Mouse (Mus musculus): ENCODE data around the gene Tubgcp6. TPM values are rescaled to one million over a fixed set of nuclear protein-coding genes. Genes with fewer than 3 reads are reported as not detected.

The Tubgcp6 gene
- polyA plus RNA-seq, 1 experiment from 2014 or later: 12.5 TPM

DNA sequence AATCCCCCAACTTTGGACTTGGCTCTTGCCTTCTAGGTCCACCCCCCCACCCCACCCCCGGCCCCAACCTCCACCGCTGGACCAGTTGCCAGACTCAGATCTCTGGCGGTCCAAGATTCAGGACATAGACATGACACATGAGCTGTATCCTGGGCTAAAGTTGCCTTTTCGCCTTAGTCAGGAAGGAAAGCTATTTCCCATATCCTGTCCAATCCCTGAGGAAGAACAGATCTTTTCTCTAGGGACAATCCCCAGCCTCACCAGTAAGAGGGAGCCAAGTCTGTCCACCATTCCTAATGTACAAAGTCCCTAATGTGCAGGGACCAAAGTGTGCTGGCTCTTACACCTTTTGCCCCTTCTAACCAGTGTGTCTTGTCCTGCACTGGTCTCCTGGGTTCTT lies 19.0 kb upstream of the Tubgcp6 start:
- no peak for DNase-seq (ENCODE audit: low spot score)

DNA sequence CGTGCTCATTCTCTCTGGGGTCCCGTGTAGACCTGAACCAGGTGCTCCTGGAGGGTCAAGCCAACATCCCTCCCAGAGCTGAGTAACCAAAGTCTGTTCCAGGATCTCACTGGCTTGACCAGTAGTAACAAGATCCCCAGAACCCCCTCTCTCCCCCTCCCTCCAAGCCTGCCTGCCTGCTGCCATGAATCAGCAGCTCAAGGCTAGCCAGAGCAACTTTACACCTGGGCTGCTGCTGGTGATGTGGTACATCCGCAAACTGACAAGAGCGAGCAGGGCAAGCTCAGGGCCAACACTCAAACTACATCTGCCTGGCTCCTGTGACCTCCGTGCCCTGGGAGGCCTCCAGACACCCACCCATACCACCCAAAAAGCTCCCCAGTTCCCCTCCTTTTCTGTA lies 18.5 kb upstream of the Tubgcp6 start:
- DNase-seq (ENCODE audit: low spot score): no peak

DNA sequence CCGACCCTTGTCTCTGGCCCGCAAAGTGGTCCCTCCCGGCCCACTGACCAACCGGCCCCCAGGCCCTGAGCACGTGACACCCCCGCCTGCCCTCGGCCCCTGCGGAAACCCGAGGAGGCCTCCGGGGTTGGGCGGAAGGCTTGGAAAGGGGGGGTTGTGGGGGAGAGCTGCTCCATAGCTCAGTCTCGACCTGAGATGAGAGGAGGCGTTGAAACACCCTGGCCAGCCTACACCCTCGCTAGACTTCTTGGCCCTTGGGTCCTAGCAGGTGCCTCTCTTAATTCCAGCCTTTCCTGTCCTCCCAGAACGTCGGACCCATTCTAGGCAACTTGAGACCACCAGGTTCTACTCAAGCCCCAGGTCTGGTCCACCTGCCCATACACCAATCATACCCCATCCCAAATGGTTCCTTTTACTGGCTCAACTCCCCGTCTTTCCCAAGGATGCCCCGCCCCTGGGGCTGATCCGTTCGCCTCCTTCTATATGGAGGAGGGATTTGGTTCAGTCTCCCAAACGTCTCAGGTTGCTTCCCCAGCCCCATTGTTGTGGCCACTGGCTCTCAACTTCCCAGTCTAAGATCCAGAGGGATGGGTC lies 17.8 kb upstream of the Tubgcp6 start, which contains the start of gene Mapk12:
Gene Mapk12 (minus strand): TSS at position 45 of the 594 bp plus-strand sequence.
- DNase-seq (ENCODE audit: low spot score): no peak

DNA sequence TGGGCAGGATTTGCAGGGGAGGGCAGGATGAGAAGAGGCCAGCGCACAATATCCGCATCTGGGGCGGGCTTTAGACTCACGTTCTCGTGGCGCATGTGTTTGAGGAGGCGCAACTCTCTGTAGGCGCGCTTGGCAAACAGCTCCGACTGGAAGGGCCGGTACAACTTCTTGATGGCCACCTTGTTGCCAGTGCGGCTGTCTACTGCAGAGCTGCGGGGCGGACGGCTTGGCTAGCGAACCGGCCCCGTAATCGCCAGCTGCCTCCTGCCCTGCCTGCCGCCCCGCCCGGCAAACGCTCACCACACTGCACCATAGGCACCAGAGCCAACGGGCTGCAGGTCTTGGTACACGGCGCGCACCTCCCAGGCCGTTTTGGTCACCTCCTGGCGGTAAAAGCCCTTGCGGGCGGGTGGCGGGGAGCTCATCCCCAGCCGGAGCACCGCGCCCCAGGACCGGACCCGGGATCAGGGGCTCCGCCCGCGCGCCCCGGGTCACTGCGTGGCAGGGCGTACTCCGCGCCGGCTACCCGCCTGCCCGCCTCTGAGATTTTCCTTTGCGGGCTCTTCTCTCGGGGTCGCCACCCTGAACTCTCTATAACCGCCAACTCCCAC lies 17.2 kb upstream of the Tubgcp6 start:
- DNase-seq (ENCODE audit: low spot score): no peak

DNA sequence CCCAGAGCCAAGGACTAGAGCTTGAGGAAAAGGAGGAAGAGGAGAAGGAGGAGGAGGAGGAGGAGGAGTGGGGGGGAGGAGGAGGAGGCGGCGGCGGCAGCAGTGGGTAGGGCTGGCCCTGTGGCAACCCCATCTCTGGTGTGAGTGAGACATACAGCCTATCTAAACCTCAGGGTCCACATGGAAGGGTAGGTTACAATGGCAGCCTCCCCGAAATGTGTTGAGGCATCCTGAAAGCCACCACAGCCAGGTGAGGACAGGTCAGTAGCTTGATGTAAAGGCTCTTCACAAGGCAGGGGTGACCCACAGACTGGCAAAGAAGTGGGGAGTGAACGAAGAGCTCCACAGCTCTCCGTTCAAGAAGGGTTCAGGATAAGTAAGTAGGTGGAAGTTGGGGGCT lies 15.6 kb upstream of the Tubgcp6 start:
- no peak for DNase-seq (ENCODE audit: low spot score)

DNA sequence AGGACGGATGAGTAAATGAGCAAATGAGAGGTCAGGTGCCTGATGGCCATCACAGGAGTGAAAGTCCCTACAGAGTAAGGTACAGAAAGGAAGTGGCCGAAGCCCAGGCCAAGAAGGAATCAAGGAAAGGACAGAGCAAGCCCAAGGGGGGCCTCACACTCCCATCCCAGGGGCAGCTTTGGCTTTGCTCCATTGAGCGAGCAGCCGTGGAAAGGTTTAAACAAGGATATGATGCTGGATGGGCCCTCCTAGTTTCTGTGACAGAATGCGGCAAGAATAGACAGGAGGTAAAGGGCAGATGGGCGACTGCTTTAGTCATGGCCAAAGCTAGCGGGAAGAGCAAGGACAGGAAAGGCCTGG lies 15.1 kb upstream of the Tubgcp6 start:
- DNase-seq (ENCODE audit: low spot score): no peak

DNA sequence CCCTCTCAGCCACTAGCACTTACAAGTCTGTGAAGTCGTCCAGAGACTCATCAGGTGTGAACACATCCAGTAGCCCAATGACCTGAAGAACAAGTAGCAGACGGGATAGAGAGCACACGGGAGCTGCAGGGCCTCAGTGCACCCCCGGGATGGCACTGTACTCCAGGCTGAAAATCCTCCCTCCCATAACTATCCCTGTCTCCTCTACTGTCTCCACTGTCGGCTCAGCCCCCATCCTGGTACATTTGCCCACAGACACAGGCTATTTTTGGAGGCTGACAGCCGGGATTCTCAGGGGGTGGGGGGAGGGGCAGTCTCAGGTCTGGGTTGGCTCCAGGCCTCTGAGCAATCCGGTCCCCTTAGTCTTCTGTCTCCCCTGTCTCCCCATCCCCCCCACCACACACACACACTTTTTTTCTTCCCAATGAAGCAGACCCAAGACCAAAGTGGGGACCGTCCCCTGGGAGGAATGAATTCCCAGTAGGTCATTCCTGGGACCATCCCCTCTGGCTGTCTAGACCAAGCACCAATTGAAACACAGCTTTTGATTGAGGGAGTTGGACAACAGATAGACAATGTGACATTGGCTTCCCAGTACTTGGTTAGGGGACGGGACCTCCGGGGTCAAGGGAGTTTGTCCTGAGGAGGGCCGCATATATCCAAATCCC lies 14.6 kb upstream of the Tubgcp6 start:
- DNase-seq (ENCODE audit: low spot score): no peak

DNA sequence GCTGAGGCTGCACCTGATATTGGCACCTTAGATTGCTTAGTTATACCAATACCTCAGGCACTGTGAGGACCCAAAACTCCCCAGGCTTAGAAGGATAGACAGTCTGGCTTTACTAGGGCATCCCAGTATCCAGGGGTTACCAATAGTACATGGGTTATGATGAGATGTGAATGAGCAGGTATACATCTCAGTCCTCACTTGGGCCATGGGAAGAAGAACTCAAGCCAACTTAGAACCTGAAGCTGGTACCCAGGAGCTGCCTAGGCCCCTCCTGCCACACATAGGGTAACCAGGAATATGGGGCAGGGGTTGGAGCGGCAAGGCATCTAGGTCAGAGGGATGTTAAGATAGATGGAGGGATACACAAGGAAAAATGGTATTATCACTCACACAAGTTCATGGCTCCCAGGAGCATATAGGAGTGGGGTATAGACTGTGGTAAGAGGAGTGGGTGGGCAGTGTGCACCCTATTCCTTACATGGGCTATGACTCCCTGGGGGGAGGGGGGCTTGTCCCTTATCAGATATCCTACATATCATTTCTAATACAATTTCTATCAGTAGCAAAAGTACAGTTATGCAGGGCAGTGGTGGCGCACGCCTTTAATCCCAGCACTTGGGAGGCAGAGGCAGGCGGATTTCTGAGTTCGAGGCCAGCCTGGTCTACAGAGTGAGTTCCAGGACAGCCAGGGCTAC lies 13.7 kb upstream of the Tubgcp6 start:
- DNase-seq (ENCODE audit: low spot score): no peak

DNA sequence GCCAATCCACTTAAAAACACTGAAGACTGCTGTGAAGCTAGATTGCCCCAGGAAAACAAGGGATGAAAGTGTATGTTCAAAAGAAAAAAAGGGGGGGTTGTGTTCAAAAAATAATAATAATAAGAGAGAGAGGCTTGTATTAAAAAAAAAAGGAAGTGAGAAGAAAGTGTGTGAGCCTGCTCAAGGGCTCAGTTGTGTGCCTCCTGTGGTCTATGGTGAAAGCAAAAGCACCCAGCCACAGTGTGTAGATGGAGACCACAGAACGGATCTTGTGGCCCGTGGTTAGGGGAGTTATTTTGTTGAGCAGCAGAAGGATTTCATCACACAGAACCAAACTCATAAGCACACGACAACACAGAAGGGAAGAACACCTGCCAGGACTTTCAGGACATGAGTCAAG lies 8.4 kb upstream of the Tubgcp6 start:
- DNase-seq (ENCODE audit: low spot score): peak; percentile 72

DNA sequence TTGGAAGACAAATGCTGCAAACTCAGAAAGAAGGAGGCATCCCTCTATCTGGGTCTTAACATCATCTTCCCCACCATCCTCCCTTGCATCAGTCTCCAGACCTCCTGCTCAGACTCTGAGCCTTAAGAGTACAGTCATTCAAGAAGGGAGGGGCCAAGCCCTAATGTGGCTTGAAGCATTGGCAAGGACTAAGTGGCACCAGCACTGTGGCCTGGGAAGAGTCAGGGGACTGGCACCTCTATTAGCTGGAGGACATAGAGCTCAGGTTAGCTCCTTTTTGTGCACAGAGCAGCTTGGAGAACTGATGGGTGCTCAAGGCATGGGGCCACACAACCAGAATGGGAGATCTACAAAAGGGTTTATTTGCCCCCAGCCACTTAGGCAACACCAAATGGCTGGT lies 7.3 kb upstream of the Tubgcp6 start:
- no peak for DNase-seq (ENCODE audit: low spot score)

DNA sequence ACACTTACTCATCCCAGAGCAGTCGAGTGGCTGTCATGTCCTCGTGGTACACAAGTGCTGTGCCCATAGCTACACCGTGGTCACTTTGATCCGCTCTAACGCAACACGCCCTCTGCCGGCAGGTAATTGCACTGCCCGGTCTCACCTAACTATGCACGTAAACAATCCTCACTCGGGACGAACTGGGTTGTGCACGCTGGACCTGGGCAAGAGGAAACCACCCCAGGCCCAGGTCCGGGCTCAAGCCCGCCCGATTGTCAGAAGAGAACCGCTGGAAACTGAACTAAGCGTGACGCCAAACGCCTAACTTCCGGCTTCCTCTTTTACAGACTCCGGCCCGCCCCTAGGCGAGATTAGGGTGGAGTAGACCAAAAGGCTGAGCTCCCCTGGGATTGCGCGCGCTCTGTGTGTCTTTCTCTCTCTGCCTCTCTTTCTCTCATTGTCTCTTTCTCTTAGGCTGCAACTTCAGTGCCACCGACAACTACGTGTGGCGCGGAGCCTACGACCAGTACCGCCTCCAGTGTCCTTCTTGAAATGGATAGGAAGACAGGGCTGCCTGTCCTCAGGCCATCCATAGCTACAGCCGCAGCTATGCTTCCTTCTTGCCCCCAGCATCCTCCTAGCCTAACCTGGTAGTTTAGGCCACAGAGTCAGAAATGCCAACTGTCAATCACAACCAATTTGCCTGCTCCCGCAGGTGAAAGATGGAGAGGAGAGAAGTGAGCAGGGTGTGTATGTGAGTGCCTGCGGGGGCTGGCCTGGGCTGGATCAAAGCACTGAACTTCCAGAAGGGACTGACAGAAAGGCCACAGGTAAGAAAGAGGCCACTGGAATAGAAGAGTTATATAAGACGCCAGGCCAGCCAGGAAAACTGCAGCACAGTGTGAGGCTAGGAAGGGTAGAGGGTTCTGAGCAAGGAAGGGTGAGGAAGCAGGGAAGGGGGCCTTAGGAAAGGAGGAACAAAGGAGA lies 5.8 kb upstream of the Tubgcp6 start, which contains the start of gene Hdac10:
Gene Hdac10 (minus strand): TSS at position 319 of the 969 bp plus-strand sequence.
- peak; percentile 83 for DNase-seq (ENCODE audit: low spot score)

DNA sequence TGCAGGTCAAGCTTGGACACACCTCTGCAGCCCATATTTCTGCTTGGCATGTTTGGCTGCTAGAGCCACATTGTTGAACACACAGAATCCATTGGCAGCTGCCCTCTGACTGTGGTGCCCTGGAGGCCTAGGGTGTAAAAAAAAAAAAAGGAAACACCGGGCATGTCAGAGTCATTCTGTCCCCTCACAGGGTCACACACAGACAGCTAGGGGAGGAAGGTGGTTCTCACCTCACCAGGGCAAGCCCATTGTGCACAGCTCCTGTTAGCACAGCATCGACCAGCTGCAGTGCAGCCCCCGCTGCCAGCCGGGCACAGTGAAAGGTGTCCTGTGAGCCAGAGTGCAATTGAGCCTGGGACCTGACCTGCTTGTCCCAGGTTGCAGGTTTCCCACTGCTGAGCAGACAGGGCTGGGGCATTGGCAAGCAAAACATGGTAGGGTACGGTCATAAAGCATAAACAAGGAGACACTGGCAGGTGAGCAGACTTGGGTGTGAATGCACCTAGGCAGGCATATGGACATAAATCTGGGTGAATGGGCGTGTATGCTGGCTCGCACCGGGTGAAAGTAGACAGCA lies 4.5 kb upstream of the Tubgcp6 start:
- DNase-seq (ENCODE audit: low spot score): no peak

DNA sequence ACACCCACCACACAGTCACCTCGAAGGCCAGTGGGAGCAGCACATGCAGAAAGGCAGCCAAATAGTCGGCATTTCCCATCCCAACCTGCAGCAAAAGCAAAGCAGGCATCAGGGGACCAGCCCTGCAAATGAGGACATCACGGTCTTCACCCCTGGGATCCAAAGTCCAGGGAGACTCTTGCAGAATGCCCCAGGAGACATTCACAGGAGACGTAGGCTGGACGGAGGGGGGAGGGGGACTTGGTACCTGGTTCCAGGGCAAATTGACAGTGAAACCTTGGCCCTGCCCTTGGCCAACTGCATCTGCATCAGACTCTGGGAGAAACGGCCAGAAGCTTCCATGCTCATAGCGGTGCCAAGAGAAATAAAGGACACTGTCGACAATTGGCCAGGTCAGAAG lies 3.7 kb upstream of the Tubgcp6 start:
- DNase-seq (ENCODE audit: low spot score): no peak

DNA sequence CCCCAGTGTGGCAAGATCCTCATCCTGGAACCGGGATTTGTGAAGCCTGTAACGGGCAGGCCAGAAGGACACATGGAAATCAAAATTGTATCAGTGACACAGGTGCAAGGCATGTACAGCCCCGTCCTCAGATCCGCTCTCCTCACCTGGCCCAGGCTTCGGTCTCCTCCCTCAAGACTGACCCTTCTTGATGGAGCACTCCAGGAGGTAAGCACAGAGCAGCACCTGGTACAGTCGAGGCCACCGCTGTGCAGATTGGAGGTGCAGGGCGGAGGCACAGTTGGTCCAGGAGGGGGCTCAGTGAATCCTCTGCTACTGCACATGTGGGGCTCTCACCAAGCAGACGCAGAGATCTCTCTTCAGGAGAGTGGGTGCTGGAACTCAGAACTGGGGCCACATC lies 2.4 kb upstream of the Tubgcp6 start:
- no peak for DNase-seq (ENCODE audit: low spot score)

DNA sequence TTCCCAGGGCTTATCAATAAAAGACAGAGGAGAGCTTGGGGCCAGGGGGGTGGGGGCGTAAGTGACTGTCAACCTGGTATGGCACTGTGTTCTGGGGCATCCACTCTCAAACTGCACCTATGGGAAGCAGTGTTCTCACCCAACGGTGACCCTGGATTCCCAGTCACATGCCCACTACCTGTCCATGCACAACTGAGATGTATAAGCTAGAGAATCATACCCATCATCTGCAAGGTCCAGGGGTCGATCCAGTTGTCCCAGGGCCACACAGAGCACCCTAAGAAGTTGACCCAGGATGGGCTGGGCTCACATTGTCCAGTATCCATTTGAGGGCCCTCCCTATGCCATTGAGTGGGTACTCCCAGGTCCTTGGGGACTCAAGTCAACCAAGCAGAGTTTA lies 1.4 kb upstream of the Tubgcp6 start:
- DNase-seq (ENCODE audit: low spot score): no peak

DNA sequence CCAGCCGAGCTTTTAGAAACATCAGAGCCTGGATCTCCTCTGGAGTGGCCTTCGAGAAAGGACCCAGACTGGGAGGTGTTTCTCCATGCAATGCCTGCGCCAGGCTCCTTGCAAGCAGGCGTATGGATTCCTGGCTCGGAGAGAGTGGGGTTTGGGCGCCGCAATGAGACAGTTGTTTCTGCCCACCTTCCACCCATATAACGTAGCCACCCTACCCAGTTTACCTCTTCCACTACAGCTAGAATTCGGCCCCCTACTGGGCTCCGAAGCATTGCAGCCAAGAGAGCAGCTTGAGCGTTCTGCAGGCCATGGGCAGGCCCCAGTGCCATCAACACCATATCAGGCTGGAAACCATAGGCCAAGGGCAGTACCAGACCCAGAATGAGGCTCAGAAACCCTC lies 683 bp upstream of the Tubgcp6 start:
- DNase-seq (ENCODE audit: low spot score): peak; percentile 65

DNA sequence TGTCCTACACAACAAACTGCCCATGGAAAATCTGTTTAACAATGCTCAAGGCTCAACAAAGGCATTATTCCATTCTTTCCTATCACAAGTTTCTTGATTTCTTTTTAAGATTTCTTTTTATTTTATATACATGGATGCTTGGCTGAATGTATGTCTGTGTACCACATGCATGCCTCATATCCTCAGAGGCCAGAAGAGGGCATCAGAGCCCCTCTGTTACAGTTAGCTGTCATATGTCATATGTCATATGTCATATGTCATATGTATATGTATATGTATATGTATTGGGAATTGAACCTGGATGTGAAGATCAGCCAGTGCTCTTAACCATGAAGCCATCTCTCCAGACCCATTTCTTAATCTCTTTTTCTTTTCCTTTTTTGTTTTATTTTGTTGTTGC lies 4.9 kb downstream of the Tubgcp6 start:
- no peak for DNase-seq (ENCODE audit: low spot score)

DNA sequence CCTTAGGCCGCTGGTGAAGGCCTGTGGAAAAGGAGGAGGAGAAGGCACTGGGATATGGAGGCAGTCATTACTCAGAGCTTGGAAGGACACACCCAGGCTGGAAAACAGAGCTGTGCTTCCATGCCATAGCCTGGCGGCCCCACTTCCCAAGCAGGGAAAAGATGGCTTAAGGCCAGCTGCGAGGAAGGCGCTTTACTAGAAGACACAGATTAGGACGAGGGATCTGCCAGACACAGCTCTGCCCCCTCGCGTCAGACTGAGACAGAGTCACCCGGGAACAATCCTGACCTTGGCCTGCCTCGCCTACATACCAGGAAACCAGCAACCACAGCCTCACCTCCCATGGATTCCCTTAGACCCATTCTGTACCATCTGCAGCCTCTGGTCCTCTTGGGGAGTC lies 12.8 kb downstream of the Tubgcp6 start:
- no peak for DNase-seq (ENCODE audit: low spot score)

DNA sequence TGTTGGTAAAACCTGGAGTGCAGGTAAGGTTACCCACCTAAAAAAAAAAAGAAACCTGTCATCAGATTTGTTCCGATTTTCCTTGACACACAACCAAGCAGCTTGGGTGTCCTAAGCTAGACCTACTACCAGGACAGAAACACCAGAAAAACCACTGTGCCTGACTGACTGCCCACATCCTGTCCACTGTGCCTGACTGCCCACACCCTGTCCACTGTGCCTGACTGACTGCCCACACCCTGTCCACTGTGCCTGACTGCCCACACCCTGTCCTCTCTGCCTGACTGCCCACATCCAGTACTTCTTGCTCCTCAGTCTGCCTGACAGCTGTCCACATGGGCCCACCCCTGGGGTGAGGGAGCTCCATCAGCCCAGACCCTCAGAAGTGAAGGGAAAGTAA lies 15.9 kb downstream of the Tubgcp6 start:
- no peak for DNase-seq (ENCODE audit: low spot score)

DNA sequence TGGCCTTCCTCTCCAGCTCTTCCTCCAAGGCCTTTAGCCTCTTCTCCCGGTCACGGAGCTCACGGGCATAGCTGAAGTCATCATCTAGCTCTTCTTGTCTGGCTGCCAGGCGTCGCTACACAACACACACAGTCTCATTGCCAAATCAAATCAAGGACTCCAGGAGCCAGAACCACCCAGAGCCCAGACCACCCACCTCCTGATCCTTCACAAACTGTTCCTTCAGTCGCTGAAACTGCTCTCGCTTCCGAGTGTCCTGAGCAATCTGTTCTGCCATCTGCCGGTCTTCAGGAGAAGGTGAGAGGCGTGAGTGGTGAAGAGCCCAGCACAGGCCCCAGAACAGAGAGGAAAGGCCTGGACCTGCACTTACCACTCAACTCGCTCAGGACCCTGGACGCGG lies 16.8 kb downstream of the Tubgcp6 start:
- no peak for DNase-seq (ENCODE audit: low spot score)

DNA sequence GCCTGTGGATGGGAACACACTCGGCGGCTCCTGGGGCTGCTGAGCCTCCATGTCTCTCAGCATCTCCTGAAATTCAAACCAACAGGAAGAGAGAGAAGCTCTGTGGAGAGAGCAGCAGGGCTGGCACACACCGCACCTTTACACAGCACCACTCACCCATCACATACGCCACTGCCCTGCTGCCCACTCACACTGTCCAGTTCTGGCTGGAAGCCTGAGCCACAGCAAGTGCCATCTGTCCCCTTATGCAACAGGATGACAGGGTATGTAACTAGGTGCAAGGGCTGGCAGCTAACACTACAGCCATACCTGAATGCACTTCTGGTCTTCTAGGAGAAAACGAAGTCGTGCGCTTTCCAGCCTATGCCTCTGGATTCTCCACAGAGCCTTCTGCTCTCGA lies 18.5 kb downstream of the Tubgcp6 start:
- DNase-seq (ENCODE audit: low spot score): no peak

Measured in thymus, postnatal 0 days (tissue).